Mouse (Mus musculus) lung, postnatal 10 days (tissue): ENCODE measurements around the gene Gm29735.
A peak's percentile ranks its signal among the peaks of the same experiment; 100 is the strongest.

Experiments
- DNase-seq: peaks from one replicate; pipeline ENCODE4 v3.0.0; 2021

Gene Gm29735

GRCm38 (mm10) chr7:142119632-142120031 lies 37.3 kb downstream of the Gm29735 start:
- DNase-seq = peak; percentile 8
